Mouse (Mus musculus): ENCODE results near the gene Wdr46. TPM values are rescaled to one million over a fixed set of nuclear protein-coding genes. Genes with fewer than 3 reads are reported as not detected.

The Wdr46 gene
- polyA plus RNA-seq, 1 experiment from 2014 or later = 8.8 TPM

DNA sequence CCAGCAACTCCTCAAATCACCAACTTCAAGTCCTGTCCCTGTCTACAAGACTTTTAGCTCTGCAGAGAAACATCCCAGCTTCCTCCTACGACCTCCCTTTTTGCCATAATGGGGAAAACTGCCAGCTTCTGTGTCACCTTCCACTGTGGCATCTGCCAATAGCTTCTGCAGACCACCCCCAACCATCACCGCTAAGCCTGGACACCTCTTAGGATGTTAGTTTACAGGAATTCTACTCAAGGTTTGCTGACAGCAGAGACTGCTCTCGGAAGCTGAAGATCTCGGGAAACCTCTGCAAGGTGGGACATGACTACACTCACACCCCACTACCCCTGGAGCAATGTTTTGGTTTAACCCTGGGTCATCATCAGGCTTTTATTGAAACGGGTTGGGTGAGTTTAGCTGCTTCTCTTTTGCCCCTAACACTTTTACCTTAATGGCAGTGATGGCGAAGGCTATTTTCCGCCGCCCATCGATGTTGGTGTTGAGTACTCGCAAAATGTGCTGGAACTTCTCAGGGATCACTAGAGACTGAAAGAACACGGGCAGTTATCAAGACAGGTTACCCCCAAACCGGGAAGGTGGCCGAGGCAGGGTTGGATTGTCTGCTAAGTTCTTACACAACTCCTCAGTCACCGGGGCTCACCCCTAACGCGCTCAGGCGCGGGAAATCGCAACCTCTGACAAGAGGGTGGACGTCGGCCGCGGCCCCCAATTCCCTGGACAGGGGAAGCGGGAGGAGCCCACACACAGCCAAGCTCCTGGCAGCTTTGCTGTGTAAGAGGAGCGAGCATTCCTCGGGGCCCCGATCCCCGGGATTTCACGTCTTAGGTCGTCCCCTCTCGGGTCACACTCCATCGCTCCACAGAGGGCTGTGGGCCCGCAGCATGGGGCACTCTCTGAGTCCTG, 14.4 kb downstream of the Wdr46 start:
- H3K4me3 ChIP-seq (ENCODE audit: low read depth, low read length) = peak overlapping the region; percentile 60
- no peaks in the 10 kb centered on the region for H3K9me3 ChIP-seq (ENCODE audit: low read length)
- peak overlapping the region; percentile 67 for H3K4me2 ChIP-seq (replicated peaks; ENCODE audit: low read depth, low read length)
- under 1% methylated on average over 33 of the region's 33 CpGs for WGBS
- peak overlapping the region; percentile 92 for H3K27ac ChIP-seq (ENCODE audit: low read length)
- H3K4me1 ChIP-seq (ENCODE audit: insufficient read depth, low read depth, low read length) = peaks cover 12% of the 10 kb centered on the region; the same call in 1 of the 2 replicates
- DNase-seq (ENCODE audit: low spot score) (peak; percentile 52), ATAC-seq (peak; percentile 12)
- no peaks in the 10 kb centered on the region for H3K27me3 ChIP-seq (replicated peaks; ENCODE audit: insufficient read depth, low read length)
- peaks cover 4% of the 10 kb centered on the region; the same call in 1 of the 2 replicates for H3K36me3 ChIP-seq (ENCODE audit: insufficient read depth, low read length)
- peak overlapping the region; percentile 96 for H3K9ac ChIP-seq (replicated peaks; ENCODE audit: low read depth)
- TF ChIP-seq EP300 (IDR thresholded peaks at IDR 0.05) (0 out of 2 replicates have a peak, but pooled peaks have one; percentile 13), CTCF (IDR thresholded peaks at IDR 0.05) (no peak)

GRCm38 (mm10) chr17:33955555-33956214, 15.2 kb downstream of the Wdr46 start, which contains the start of the genes Vps52 and Rps18:
Gene Vps52, plus strand, starts transcription at chr17:33955812.
Gene Rps18, minus strand, starts transcription at chr17:33956001.
- Histone ChIP-seq H3K36me3 (ENCODE audit: insufficient read depth, low read length) (peaks cover 4% of the 10 kb centered on the region; the same call in 1 of the 2 replicates), H3K4me3 (ENCODE audit: low read depth, low read length) (peak within 1 kb of the TSS; percentile 60), H3K9ac (replicated peaks; ENCODE audit: low read depth) (peak within 1 kb of the TSS; percentile 96), H3K4me2 (replicated peaks; ENCODE audit: low read depth, low read length) (peak within 1 kb of the TSS; percentile 67), H3K27ac (ENCODE audit: low read length) (peak within 1 kb of the TSS; percentile 95), H3K27me3 (replicated peaks; ENCODE audit: insufficient read depth, low read length) (no peaks in the 10 kb centered on the region), H3K9me3 (ENCODE audit: low read length) (no peaks in the 10 kb centered on the region), H3K4me1 (ENCODE audit: insufficient read depth, low read depth, low read length) (peaks cover 9% of the 10 kb centered on the region; the same call in 1 of the 2 replicates)
- peak; percentile 99 for DNase-seq (ENCODE audit: low spot score)
- peak; percentile 88 for ATAC-seq
- TF ChIP-seq CTCF (IDR thresholded peaks at IDR 0.05) (peak; percentile 51), EP300 (IDR thresholded peaks at IDR 0.05) (peak; percentile 51; the same call in 1 of the 2 replicates)
- WGBS = under 1% methylated on average over 50 of the region's 50 CpGs

DNA sequence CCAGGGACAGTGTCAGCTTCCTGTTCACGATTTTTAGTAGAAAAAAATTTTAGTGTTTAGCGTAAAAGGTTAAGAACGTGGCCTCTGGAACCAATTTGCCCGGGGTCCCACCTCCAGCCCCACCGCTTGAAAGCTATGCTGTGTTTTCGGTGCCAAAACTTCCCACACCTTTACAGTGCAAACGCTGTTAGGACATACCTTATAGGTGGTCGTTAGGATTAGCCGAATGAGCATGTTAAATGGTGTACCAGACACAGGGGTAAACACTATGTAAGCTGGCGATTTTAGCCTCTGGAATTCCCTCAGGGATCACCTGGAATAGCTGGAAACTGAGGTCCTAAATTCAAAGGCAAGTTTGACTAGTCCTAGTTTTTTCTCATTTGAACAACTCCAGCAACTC, 15.9 kb downstream of the Wdr46 start:
- Histone ChIP-seq H3K4me3 (ENCODE audit: low read depth, low read length) (peak overlapping the region; percentile 60), H3K9ac (replicated peaks; ENCODE audit: low read depth) (peak overlapping the region; percentile 71), H3K4me2 (replicated peaks; ENCODE audit: low read depth, low read length) (peak overlapping the region; percentile 66), H3K27me3 (replicated peaks; ENCODE audit: insufficient read depth, low read length) (no peaks in the 10 kb centered on the region), H3K27ac (ENCODE audit: low read length) (peak overlapping the region; percentile 95; the same call in 1 of the 2 replicates), H3K4me1 (ENCODE audit: insufficient read depth, low read depth, low read length) (peaks cover 9% of the 10 kb centered on the region; the same call in 1 of the 2 replicates), H3K9me3 (ENCODE audit: low read length) (no peaks in the 10 kb centered on the region), H3K36me3 (ENCODE audit: insufficient read depth, low read length) (peaks cover 4% of the 10 kb centered on the region; the same call in 1 of the 2 replicates)
- TF ChIP-seq CTCF (IDR thresholded peaks at IDR 0.05) (no peak), EP300 (IDR thresholded peaks at IDR 0.05) (no peak)
- DNase-seq (ENCODE audit: low spot score) = no peak
- WGBS = 3% methylated on average over 10 of the region's 10 CpGs
- no peak for ATAC-seq

GRCm38 (mm10) chr17:33957493-33957892, 17.0 kb downstream of the Wdr46 start:
- Histone ChIP-seq H3K4me2 (replicated peaks; ENCODE audit: low read depth, low read length) (no peak overlapping the region), H3K4me3 (ENCODE audit: low read depth, low read length) (no peak overlapping the region), H3K36me3 (ENCODE audit: insufficient read depth, low read length) (peaks cover 4% of the 10 kb centered on the region; the same call in 1 of the 2 replicates), H3K27ac (ENCODE audit: low read length) (no peak overlapping the region), H3K9ac (replicated peaks; ENCODE audit: low read depth) (no peak overlapping the region), H3K4me1 (ENCODE audit: insufficient read depth, low read depth, low read length) (peaks cover 9% of the 10 kb centered on the region; the same call in 1 of the 2 replicates), H3K9me3 (ENCODE audit: low read length) (no peaks in the 10 kb centered on the region), H3K27me3 (replicated peaks; ENCODE audit: insufficient read depth, low read length) (no peaks in the 10 kb centered on the region)
- no peak for DNase-seq (ENCODE audit: low spot score)
- TF ChIP-seq EP300 (IDR thresholded peaks at IDR 0.05) (no peak), CTCF (IDR thresholded peaks at IDR 0.05) (no peak)
- ATAC-seq = no peak
- 82% methylated on average over 6 of the region's 6 CpGs for WGBS

DNA sequence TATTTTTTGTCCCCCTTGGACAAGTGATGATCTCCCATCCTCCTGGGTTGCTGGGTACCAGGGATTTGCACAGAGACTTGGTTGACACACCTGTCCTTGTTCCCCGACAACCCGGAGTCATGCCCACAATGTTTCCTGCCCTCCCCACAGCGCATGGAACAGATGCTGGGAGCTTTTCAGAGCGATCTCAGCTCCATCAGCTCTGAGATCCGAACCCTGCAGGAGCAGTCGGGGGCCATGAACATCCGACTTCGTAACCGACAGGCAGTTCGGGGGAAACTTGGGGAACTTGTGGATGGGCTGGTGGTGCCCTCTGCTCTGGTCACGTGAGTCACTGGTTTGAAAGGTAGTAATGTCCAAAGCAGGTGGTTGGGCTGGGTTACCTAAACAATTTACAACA, 18.0 kb downstream of the Wdr46 start:
- peaks cover 9% of the 10 kb centered on the region; the same call in 1 of the 2 replicates for H3K4me1 ChIP-seq (ENCODE audit: insufficient read depth, low read depth, low read length)
- 94% methylated on average over 11 of the region's 11 CpGs for WGBS
- peaks cover 8% of the 10 kb centered on the region; the same call in 1 of the 2 replicates for H3K36me3 ChIP-seq (ENCODE audit: insufficient read depth, low read length)
- no peak for ATAC-seq
- H3K27me3 ChIP-seq (replicated peaks; ENCODE audit: insufficient read depth, low read length) = no peaks in the 10 kb centered on the region
- H3K27ac ChIP-seq (ENCODE audit: low read length) = no peak overlapping the region
- no peak overlapping the region for H3K9ac ChIP-seq (replicated peaks; ENCODE audit: low read depth)
- no peak overlapping the region for H3K4me2 ChIP-seq (replicated peaks; ENCODE audit: low read depth, low read length)
- DNase-seq (ENCODE audit: low spot score) = no peak
- no peak for TF ChIP-seq EP300 (IDR thresholded peaks at IDR 0.05)
- TF ChIP-seq CTCF (IDR thresholded peaks at IDR 0.05) = no peak
- no peaks in the 10 kb centered on the region for H3K9me3 ChIP-seq (ENCODE audit: low read length)
- H3K4me3 ChIP-seq (ENCODE audit: low read depth, low read length) = no peak overlapping the region

- Histone ChIP-seq H3K4me2 (replicated peaks; ENCODE audit: low read depth, low read length) (no peak overlapping the region), H3K9ac (replicated peaks; ENCODE audit: low read depth) (no peak overlapping the region), H3K27ac (ENCODE audit: low read length) (no peak overlapping the region), H3K4me1 (ENCODE audit: insufficient read depth, low read depth, low read length) (peaks cover 6% of the 10 kb centered on the region; the same call in 1 of the 2 replicates), H3K9me3 (ENCODE audit: low read length) (no peaks in the 10 kb centered on the region), H3K36me3 (ENCODE audit: insufficient read depth, low read length) (peaks cover 8% of the 10 kb centered on the region; the same call in 1 of the 2 replicates), H3K27me3 (replicated peaks; ENCODE audit: insufficient read depth, low read length) (no peaks in the 10 kb centered on the region), H3K4me3 (ENCODE audit: low read depth, low read length) (no peak overlapping the region)
- no peak for TF ChIP-seq CTCF (IDR thresholded peaks at IDR 0.05)
- TF ChIP-seq EP300 (IDR thresholded peaks at IDR 0.05) = no peak
- 95% methylated on average over 13 of the region's 13 CpGs for WGBS
- DNase-seq (ENCODE audit: low spot score) (no peak), ATAC-seq (no peak)
Observed at GRCm38 (mm10) chr17:33959135-33959534, 18.7 kb downstream of the Wdr46 start.

Measured in lung, postnatal 0 days (tissue).